Mouse (Mus musculus): ENCODE data around the gene Ptch1. TPM values are rescaled to one million over a fixed set of nuclear protein-coding genes. Genes with fewer than 3 reads are reported as not detected.

Ptch1 gene
- polyA plus RNA-seq, 1 experiment = 24.5 TPM

- no peak for DNase-seq (ENCODE audit: low read depth)
Observed at GRCm38 (mm10) chr13:63563781-63564625, 9.4 kb downstream of the Ptch1 start.

- no peak for DNase-seq (ENCODE audit: low read depth)
Observed at GRCm38 (mm10) chr13:63562972-63563780, 10.2 kb downstream of the Ptch1 start.

GRCm38 (mm10) chr13:63562141-63562971 is 11.0 kb downstream of the Ptch1 start:
- no peak for DNase-seq (ENCODE audit: low read depth)

DNA sequence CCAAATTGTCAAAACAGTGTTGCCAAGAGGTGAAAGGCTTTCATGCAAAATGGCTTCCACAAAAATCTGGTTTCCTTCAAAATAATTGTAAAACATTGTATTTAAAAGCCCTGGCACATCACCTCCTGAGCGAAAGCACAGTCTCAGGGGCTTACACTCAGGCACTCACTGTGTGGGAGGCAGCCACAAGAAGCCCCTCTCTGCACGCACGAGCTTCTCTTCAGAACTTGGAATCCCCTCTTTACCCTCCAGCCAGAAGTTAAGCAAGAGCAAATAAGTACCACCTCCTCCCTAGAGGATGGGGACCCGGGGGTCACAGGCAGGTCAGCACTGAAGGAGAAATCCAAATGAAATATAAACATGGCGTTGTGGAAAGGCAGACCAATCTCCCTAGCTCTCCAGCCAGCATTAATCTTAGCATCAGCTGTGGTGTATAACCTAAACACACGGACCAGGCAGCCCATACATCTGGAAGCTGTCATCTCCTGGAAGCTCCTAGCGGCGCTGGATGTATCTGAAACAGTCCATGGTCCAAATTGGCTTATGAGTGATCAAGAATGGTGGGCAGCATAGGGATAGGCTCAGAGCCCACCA is 15.0 kb downstream of the Ptch1 start:
- no peak for DNase-seq (ENCODE audit: low read depth)

- DNase-seq (ENCODE audit: low read depth) = no peak
Observed at GRCm38 (mm10) chr13:63556431-63556830, 17.0 kb downstream of the Ptch1 start.

DNA sequence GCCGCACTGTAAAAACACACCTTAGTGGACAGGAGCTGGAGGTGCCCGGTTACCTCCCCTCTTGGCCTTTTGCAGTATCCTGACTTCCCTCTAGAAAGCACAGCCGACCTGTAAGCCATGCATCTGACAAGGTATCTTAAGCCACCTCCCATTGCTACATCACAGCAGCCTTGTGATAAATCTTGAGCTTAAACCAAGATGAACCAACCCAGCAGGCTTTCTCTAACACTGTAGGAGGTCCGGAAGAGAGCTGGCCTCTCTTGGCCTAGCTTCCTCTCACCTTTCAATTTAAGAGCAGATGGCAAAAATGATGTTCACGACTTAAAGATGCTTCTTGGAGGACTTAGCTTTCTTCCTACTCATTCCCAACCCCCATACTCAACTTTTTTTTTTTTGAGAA is 17.5 kb downstream of the Ptch1 start:
- DNase-seq (ENCODE audit: low read depth) = no peak

GRCm38 (mm10) chr13:63554569-63554968 is 18.8 kb downstream of the Ptch1 start:
- DNase-seq (ENCODE audit: low read depth) = no peak

DNA sequence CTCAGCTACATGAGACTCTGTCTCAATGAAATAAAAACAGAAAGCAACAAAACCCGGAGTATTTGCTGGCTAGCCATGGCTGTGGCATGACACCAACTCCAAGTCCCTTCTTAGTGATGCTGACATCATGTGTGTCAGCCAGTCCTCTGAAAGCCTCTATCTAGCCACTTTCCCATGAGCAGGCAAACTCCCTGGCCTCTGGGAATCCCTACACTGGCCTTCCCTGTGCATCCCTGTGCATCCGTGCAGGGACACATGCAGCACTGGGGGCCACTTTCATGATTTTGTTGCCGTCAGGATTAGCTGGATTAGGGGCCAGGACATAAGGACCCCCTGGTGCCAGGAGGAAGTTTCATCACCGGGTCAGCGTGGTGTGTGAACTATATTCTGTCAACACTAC is 20.0 kb downstream of the Ptch1 start:
- DNase-seq (ENCODE audit: low read depth) = no peak

DNA sequence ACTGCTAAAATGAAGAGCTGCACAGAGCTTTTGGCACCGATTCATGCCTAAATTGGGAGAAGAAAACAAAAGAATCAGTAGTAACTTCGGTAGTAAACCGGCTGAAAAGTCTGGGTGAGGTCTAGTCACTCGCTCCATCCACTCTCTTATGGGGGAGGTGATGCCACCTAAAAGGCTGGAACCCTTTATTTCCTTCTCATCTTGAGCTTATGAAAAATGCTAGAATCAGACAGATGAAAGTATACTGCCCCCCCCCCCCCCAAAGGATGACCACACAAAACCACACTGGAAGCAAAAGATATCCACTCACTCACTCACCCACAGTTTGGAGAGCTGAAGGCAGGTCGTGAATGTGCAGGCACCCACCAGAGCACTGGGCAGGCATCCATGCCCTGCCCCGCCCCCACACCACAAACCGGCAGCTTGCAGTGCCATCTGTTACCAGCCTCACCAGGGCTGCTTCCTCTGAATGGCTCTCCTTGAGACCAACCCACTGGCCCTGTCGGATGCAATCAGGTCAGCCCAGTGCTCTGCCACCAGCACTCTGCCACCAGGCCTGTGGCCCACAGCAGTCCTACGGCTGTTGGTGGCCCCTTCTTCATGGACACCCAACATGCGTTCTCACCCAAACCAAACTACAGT is 21.0 kb downstream of the Ptch1 start:
- DNase-seq (ENCODE audit: low read depth) = no peak

DNA sequence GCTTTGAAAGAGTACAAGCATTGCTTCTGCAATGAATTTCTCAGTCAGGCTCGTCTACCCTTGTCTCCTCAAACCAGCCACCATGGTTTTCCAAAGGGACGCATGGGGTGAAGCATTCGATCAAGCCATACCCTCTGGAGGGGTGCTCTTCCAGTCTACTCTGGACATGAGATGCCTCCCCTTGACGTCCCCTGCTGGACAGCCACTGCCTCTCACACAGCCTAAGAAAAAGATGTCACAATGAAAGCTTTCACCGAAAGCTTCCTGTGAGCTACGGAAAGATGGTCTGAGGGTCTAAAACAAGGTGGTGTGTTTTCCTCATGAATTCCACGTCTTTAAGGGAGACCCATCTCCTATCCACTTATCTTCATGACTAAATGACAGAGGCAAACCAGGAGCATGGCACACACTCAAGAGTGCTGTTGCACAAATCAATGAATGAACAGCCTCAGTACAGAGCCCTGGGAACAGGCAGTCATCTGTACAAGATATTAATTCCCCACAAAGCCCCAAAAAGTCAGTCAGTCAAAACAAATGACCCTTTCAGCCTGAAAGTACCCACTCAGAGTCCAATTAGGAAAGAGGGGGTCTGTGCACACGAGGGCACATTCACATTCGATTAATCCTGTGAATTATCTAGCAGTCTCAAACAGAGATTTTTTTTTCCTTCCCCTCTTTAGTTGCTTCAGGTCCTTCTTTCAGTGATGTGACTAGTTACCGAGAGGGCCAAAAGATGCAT is 21.7 kb downstream of the Ptch1 start:
- no peak for DNase-seq (ENCODE audit: low read depth)

- DNase-seq (ENCODE audit: low read depth) = no peak
Observed at GRCm38 (mm10) chr13:63550367-63550766, 23.0 kb downstream of the Ptch1 start.

DNA sequence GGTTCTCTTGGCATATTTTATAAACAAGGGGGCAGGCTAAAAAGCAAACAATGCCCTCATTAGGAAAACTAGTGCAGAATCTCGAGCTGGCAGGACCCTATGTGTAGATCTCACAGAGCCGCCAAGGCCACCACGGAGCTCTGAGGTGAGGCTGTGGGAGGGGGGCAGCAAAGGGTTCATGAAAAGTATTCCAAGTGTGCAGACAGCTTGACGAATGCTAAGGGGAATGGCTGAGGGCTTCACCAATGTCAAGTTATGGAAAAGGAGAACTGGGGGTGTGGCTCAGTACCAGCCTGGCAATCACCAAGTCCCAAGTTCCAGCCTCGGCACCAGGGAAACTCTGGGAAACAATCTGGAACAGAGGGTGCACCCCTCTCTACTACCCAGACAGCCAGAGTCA is 24.2 kb downstream of the Ptch1 start:
- no peak for DNase-seq (ENCODE audit: low read depth)

DNA sequence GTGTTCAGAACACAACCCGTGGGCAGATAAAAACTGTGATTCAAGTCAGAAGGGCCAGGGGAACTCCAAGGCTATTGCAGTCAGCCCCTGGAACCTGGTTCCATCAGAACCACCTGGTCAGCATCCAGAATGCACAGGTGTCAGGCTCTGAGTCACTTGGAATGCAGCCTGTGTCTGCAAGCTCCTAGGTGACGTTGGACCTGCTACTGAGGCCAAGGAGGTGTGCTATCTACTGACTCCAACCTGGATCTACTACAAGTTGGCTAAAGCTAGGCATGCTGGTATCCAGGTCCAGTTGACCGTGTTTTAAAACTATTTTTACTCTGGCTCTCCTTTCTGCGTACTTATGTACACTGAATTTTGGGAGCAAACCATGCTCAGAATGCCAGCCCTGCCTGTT is 24.8 kb downstream of the Ptch1 start:
- DNase-seq (ENCODE audit: low read depth) = no peak

GRCm38 (mm10) chr13:63545291-63545690 is 28.1 kb downstream of the Ptch1 start:
- DNase-seq (ENCODE audit: low read depth) = no peak

GRCm38 (mm10) chr13:63544967-63545253 is 28.5 kb downstream of the Ptch1 start:
- no peak for DNase-seq (ENCODE audit: low read depth)

DNA sequence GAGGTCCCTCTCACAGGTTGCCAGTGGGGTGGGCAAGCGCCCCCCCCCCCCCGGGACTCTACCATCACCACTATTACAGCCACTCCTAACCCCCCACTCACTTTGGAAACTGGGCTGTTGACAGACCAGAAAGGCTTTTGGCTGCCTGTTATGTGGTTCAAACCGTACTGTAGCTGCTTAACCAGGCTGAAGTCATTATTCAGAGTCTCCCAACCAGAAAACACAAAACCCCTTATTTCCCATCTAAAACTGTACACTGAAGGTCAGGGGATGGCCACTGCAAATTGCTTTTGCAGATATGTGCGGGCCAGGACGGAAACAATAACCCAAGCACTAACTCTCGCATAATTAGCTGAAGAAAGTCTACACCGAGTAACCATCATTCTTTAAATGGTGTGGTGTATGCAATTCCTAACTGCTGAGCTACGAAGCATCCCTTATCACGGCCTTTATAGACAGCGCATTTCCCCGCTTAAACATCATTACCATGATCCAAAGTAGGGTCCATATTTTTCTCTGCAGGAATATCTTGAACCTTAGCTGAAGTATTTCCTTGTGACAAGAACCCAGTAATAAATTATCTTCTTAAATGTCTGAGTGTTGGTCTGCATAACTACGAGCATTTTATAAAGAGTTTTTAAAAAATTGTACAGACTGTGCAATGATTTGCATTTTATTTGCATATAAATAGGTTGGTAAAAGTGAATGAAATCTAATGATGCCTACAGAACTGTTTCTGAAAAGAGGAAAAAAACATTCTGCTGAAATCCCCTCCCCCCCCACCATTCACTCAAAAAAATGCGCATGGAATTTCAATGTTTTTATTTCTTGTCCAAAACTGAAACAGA is 29.1 kb downstream of the Ptch1 start:
- no peak for DNase-seq (ENCODE audit: low read depth)

GRCm38 (mm10) chr13:63543459-63543858 is 29.9 kb downstream of the Ptch1 start:
- DNase-seq (ENCODE audit: low read depth) = no peak

DNA sequence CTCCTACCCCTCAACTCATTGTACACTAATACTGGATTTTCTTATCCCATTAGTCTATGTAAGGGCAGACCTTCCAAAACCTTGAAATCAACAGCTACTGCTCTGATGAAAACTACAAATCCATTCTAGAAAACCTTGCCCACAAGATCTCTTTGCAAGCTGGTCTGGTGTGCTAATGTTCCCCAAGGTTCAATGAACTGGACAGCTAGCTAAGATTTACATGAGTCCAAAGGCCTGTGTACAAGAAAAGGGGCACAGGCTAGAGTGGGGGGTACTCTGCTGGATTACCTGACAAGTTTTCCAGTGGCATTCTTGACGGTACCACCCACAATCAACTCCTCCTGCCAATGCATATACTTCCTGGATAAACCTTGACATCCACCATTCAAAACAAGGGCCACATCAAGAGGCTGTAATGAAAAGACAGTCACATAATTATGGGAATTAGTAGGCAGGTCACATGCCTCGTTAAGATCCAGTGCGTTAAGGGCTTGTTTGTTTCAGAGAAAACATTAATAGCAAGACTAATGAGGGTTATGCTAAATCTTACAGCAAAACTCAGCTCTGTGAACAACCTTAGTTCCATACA is 30.5 kb downstream of the Ptch1 start:
- no peak for DNase-seq (ENCODE audit: low read depth)

DNA sequence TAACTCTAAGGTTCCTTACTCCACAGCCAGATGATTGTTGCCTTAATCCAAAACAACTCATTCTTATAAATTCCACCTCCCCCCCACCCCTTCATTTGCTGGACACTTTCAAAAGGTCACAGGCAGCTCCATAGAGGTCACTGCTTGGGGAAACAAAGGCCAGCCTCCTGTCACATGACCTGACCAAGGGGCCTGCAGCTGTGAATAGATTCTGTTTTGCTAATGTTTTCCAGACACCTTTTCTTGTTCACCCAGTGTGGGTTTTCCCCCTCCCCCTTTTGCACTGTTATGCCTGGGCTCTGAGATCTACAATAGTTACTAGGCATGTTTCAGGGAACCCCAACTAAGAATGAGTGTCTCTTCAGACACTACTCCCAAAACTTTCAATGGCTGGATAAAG is 31.9 kb downstream of the Ptch1 start:
- DNase-seq (ENCODE audit: low read depth) = no peak

Data from gonadal fat pad, adult 2 months (tissue).